Mouse (Mus musculus): Measurements from ENCODE around the gene Dcn.

DNA sequence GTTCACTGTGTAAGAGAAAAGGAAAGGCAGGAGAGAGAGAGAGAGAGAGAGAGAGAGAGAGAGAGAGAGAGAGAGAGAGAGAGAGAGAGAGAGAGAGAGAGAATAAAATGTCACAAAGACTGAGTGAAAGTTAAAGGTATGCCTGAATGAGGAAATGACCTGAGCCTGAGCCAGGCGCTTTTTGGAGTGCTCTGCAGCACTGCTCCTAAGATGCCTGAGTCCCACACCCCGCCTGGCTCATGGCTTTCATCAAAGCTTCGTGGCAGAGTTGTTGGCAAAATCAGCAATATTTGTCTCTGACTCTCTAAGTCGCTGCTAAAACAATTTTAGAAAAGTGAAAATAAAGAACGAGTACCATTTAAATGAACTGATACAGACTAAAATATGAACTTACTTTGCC lies 18.2 kb downstream of the Dcn start:
- no peak for TF ChIP-seq GATA1 (IDR thresholded peaks at IDR 0.05; ENCODE audit: low read length)
- no peak for TF ChIP-seq TAL1 (IDR thresholded peaks at IDR 0.05; ENCODE audit: low read length)

Data from erythroblast, embryonic 14.5 days (primary cell).